Mouse (Mus musculus) CH12.LX (cell line): ENCODE results near the gene Hcn3.

Experiments
- CTCF ChIP-seq, 2 experiments: IDR thresholded peaks in 1 of 2; conservative IDR thresholded peaks in 1 of 2; 2 replicates each; pipeline ENCODE4 v1.5.1; 2011 to 2012; ENCODE audit warnings: low read depth in 2 of 2, low read length in 2 of 2, improper control_type of control experiment in 1 of 2, inconsistent platforms in 1 of 2, mild to moderate bottlenecking in 1 of 2, moderate library complexity in 1 of 2
- SIN3A ChIP-seq: IDR thresholded peaks from 2 replicates; pipeline ENCODE4 v1.6.1; 2012; ENCODE audit warnings: low read length, improper control_type of control experiment, inconsistent platforms
- SMC3 ChIP-seq: IDR thresholded peaks from 2 replicates; pipeline ENCODE4 v1.6.1; 2011; ENCODE audit warnings: low read depth, low read length, improper control_type of control experiment

- TF ChIP-seq CTCF (conservative IDR thresholded peaks at IDR 0.05 in 1 of 2, IDR thresholded peaks at IDR 0.05 in 1 of 2; ENCODE audit: low read depth in 2 of 2, low read length in 2 of 2), result no peak
- TF ChIP-seq SIN3A, result no peak
- TF ChIP-seq SMC3, result no peak
These were observed 22.6 kb upstream of the Hcn3 start for GRCm38 (mm10) chr3:89182531-89183057.
